Mouse (Mus musculus): ENCODE results near the gene Shisa9.

GRCm38 (mm10) chr16:12214018-12214417 lies 230.1 kb downstream of the Shisa9 start:
- TF ChIP-seq CTCF (IDR thresholded peaks at IDR 0.05; ENCODE audit: low read depth, low read length) (no peak), POLR2A (IDR thresholded peaks at IDR 0.05; ENCODE audit: extremely low read depth, insufficient read depth, low read length) (no peak)
